Mouse (Mus musculus) NIH3T3 (cell line): ENCODE data around the gene Lancl2.
A peak's percentile ranks its signal among the peaks of the same experiment; 100 is the strongest.

Experiments used
- DNase-seq: peaks from one replicate; pipeline ENCODE4 v3.0.0-alpha.2; 2012; ENCODE audit warnings: low read depth

Gene Lancl2

GRCm38 (mm10) chr6:57767112-57767868, 65.0 kb downstream of the Lancl2 start:
- DNase-seq = no peak

- no peak for DNase-seq
These were observed 66.7 kb downstream of the Lancl2 start for GRCm38 (mm10) chr6:57768948-57769525.

GRCm38 (mm10) chr6:57770467-57771190, 68.3 kb downstream of the Lancl2 start:
- no peak for DNase-seq

GRCm38 (mm10) chr6:57773792-57774191, 71.5 kb downstream of the Lancl2 start:
- DNase-seq = no peak

- DNase-seq = no peak
These were observed 78.0 kb downstream of the Lancl2 start for GRCm38 (mm10) chr6:57780359-57780758.

- DNase-seq = no peak
These were observed 80.3 kb downstream of the Lancl2 start for GRCm38 (mm10) chr6:57782658-57783057.

- peak; percentile 37 for DNase-seq
These were observed 81.9 kb downstream of the Lancl2 start for GRCm38 (mm10) chr6:57784251-57784650.

- DNase-seq = no peak
These were observed 85.0 kb downstream of the Lancl2 start for GRCm38 (mm10) chr6:57787376-57787775.
